Mouse (Mus musculus) liver, adult 2 months (tissue): Measurements from ENCODE around the gene Brwd3.

Experiments used
- CTCF ChIP-seq: fragments of 200-500 bp; IDR thresholded peaks from 2 replicates; pipeline ENCODE4 v1.5.1; 2011; ENCODE audit warnings: low read depth, low read length, control low read depth
- POLR2A ChIP-seq: fragments of 200-500 bp; IDR thresholded peaks from 2 replicates; pipeline ENCODE4 v1.6.1; 2011; ENCODE audit warnings: low read length, control low read depth; ENCODE audit not compliant: insufficient read depth; ENCODE audit errors: extremely low read depth

GRCm38 (mm10) chrX:108704312-108704711 is 129.9 kb downstream of the Brwd3 start:
- TF ChIP-seq CTCF: no peak
- no peak for TF ChIP-seq POLR2A
